Mouse (Mus musculus) left cerebral cortex, adult 8-10 months (tissue): ENCODE measurements at regions not wholly inside any gene's neighbourhood (a gene's known extent, or its start where the extent isn't known, plus 50 kb on each side); places are given as distances from the start of the nearest gene placed in this dataset.

ENCODE experiments used
- DNase-seq, 2 experiments: peaks; one replicate each; pipeline ENCODE4 v3.0.0; 2022; ENCODE audit warnings: low spot score in 2 of 2

DNA sequence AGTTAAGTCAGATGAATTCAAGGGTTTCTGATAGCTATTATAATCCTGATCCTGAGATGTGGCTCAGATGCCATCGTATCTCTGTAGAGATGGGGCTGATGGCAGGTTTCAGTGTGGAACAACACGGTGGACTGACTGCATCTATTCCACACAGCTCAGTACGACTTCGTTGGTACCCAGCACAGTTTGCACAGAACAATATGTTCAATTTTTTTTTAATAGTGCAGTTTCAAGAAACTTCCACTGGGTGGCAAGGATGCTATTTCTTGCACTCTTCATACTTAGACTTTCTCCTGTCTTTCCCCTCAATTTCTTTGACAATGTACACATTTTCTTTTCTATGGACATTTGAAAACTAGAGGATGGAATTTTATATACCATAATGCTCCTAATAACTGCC is 278.6 kb upstream of the Btbd3 start:
- DNase-seq, result peak in 1 of 2 experiments; percentile 5

DNA sequence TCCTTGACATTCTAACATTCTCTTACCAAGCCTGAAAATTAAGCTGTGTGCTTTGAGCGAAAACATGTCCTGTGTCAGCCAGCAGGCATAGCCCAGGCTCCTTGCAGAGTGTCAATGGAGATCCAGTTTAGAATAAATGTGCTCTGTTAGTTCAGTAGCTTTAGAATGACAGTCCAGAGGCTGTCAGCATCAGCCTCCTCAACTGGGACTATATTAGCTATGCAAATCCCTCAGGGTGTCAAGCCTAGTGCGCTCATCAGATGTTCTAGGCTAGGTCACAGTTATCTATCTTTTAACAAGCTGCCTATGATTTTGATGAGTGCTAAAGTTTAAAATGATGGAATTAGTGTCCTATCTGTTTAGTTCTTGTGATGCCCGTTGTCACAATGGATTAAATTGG is 281.7 kb upstream of the Btbd3 start:
- DNase-seq, result no peak

DNA sequence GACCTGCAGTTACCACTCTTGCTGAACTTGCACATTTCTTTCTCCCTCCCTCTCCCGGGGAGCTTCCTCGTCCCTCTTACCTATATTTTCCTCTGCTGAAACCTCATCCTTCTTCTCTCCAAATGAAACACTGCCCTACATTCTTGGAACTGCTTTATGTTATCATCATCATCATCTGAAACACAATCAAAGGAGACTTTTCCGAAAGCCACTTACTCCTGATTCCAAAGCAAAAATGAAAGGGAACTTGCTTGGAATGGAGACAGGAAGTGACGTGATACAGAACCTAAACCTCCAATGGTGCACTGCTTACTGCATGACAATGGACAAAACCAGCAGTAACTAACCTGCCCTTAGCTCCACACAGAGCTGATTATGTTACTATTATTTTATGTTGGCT is 287.2 kb upstream of the Btbd3 start:
- DNase-seq, result no peak

DNA sequence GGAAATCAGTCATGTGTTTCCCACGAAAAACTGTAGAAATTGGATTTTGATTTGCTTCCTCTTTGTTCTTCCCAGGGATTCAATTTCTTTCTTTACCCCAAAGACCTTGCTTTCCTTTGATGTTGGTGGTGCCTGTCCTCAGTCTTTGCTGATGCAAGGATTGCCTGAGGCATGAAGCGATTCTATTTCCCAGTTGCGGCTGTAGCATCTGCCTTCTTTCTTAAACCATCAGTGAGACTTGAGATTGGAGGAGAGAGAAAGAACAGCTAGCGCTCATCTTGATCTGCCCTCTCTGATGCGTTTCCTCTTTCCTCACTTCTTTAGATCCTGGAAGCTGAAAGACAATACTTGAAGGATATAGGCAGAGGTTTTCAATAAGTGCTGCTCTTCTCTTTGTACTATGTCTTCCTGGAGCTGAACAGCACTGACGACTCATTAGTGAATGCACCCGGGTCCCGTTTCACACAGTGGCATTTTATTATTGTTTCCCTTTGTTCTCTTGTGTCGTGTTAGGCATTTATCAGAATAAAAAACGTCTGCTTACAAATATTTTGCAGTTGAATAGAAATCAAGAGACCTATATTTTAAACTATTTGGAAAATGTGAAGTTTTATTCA is 289.8 kb upstream of the Btbd3 start:
- DNase-seq, result no peak

DNA sequence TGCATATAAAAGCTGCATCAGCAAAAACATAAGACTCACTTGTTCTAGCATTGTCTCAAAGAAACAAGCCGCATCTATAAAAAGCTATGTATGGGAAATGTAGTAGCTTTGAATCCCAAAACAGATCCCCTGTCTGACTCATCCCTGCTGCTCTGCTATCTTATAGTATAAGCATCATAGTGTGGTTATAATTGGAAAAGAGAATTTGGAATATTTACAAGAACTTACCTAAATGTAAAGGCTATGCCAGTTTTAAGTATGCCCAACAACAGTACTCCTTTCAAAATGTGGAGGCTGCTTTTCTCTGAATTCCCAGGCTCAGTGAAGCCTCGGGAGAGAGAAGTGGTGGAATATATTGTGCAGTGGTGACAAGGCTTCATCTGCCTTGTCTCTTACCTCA is 301.5 kb upstream of the Btbd3 start:
- peak in 1 of 2 experiments; percentile 42 for DNase-seq

DNA sequence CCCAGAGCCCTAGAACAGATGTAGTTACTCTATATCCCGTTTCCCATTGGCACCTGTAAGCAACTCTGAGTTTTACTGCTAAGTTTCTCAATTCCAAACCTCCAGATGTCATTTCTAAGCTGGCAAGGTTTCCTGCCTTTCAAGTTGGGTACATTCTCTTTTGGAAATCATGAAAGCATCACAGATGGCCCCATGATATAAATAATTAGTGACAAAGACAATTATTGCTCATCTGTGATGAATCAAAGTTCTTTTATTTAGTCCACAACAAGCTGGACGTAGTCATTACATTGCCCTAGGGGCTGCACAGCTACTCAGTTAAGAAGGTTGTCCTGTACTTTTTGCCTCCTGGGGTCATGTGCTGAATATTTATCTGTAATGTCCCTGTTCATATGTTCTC is 303.2 kb upstream of the Btbd3 start:
- no peak for DNase-seq

DNA sequence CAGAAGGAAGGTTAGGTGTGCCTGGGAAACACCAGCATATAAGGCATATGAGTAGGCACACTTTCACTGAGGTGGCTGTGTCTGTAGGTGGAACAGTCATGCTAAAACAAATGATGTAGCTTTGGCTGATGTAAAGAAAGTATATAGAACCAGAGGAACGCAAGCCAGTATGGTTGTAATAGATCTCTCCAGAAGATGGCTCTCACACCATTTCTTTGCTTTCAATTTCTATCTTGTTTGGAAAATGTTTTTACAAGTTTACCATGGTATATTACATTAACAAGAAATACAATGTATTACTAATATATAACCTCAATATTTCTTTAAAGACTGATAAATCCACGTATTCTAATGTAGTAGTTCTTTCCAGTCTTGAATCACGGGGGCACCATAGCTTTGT is 304.4 kb upstream of the Btbd3 start:
- DNase-seq, result no peak

DNA sequence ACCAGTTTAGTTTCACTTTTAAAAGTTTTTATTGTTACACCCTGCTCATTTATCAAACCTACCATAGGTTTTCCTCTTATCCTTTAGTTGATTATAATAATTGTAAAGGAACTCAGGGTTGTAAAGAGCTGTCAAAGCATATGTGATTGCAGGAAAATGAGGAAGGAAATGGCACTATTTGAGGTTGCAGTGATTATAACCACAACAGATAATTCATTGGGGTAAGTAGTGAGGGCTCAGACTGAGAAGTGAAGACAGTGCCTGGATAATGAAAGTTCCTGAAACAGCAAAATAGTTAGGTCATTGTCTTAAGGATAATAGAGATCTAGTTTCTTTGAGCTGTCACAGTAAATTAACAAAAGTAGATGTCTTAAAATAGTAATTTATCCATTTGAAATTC is 305.4 kb upstream of the Btbd3 start:
- no peak for DNase-seq

DNA sequence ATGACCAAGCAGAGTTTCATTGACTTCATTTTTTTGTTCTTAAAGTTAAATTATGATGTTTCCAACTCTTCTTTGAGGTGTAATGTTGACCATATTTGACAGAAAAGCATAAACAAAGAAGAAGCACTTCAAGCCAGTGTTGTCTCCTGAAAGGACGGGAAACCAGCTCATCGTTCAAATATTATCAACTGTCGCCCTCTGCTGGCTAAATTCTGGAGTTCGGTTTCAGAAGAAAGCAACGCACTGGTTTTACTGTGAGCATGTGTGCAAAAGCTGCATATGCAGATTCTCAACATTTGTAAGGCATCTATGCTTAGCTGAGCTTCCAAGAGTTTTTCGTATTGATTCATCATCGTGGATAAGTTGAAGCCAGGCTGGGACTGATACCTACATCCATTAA is 313.6 kb upstream of the Btbd3 start:
- DNase-seq, result peak; percentile 47 to 63

DNA sequence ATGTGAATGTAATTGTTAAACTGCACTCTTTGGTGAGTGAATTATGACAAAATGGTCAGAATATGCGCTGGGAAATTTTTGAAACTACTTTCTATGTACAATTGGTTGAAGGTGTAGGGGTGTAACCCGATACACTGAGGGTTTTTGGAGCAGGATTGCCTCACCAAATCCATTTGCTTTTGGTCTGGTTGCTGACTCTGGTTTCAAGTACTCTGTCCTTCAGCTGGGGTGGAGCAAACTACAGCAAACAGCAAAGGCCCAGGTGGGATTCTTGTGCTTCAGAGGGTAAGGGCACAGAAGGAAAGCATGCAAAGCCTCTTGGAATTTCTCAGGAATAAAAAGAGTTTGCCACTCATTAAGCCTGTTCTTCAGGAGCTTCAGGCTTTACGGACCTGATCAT is 316.8 kb upstream of the Btbd3 start:
- DNase-seq, result no peak

DNA sequence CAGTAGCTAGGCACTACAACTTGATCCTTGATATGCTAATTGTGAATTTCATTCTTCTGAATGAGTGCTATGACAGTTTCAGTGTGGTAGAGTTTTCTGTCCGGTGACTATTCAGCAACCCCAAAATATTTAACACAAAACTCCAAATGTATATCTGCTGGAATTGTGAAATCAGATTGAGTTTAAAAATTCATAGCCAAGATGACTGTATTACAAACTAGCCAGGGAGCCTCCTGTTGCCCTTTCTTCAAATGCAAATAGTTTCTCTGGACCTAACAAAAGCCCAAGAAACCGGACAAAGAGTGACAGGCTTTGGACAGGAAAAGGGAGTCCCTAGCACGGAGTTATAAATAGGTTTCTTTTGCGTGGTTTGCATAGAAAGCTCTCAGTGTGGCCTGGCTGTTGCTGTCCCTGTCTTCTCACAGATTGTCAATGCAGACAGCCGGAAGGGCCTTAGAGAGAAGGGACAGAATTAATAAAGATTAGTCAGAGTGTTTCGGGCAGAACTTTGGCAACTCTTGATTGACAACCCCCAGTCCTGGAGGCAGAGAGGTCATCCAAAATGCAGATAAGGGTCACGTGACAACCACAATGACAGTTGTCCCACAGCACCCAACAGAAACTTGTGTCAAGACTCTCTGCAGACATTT is 317.4 kb upstream of the Btbd3 start:
- DNase-seq, result no peak

DNA sequence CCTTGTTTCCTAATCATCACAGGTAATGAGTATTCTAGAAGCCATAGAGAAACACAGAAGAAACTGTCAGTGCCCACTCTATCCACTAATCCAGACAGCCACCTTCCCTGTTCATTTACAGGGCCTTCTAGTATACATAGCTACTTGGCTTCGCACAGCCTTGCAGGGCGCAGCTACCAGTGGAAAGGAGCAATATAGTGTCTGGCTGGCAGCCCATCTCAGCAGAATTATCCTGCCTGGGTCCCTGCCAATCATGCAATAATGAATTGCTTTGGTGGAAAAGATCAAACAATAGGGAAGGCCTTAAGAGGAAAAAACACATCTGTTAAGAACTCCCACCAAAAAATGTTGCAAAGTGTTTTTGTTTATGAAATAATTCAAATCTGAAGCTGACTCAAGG is 319.8 kb upstream of the Btbd3 start:
- no peak for DNase-seq

DNA sequence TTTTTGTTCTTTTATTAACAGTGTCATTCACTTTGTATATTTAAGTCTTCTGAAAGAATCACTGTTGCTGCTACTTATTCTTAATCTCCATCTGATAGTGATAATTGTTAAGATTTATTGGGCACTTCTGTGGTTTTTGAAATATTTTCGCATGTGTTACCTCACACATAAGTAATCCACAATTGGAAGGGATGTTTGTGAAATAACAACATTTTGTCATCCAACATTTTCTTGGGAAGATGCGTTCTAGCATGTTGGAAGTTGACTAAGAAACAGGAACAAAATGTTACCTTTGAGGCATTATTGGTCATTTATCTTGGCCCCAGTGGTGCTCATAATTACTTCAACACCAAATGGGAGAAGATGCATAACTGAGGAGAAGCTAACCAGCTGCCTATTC is 323.4 kb upstream of the Btbd3 start:
- DNase-seq, result no peak

DNA sequence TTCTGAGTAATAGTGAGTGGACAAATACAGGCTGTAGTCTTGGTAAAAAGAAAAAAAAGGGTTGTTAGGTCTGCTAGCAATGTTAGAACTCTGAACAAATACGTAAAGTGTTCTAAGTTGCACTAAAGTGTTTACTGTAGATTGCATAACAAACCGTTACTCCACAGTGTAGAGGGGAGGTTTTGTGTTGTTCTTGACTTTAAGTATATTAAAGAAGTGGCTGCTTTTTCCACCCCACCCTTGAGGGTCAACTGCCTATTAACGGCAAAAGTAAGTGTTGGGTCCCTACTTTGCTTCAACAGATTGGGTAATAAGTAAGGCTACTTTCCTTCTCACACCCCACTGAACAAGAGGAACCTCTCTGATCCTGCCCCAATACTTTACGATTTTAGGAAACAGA is 323.9 kb upstream of the Btbd3 start:
- DNase-seq, result no peak

DNA sequence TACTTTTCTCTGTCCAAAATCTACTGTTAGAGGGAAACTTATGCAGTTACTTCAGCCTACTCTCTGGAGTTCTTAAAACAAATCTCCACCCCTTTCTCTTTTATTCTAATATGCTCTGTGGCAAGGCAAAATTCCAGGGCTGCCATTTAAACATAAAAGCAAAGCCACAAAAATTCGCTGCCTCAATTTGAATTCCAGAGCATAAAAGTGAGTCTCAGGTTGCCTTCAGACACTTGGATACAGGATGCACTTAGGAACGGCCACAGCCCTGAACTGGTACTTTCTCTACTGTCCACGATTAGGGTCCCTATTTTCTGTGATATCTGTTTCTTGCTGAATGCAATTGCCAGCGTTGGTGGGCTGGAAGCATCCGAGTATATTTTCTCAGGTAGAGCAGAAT is 330.9 kb upstream of the Btbd3 start:
- no peak for DNase-seq

DNA sequence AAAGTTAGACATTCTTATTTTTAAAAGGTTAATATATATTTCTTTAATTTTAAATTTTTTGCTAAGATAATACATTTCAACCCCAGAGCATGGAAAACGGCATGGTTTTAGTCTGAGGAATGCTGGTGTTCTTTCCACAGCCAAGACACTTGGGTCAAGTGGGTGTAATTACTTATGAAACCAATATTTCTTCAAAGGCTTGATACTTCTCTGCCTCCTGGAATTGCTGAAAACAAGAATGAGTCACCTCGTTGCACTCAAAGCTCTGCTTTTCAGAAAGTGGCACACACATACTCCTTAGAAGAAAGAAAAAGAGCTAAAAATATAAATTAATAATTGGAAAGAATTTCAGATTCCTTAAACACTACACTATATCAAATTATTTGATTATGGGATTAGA is 331.8 kb upstream of the Btbd3 start:
- no peak for DNase-seq

DNA sequence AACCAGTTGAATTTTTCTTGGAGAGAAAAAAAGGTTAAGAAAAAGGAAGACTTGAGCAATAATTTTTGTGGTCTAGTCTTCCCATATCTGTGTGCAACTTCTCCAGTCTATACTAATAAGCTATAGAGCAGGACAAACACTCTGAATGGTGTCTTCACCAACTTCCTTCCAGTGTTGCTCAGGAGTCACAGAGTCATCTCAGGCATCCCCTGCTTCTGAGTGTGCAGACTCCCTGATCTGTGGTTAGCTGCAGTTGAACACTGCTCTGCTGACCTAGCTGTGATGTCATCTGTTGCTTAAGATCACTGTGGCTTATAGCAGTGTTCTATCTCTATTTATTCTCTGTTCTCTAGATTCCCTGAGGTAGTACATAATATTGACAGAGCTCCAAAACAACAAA is 357.9 kb upstream of the Btbd3 start:
- no peak for DNase-seq

DNA sequence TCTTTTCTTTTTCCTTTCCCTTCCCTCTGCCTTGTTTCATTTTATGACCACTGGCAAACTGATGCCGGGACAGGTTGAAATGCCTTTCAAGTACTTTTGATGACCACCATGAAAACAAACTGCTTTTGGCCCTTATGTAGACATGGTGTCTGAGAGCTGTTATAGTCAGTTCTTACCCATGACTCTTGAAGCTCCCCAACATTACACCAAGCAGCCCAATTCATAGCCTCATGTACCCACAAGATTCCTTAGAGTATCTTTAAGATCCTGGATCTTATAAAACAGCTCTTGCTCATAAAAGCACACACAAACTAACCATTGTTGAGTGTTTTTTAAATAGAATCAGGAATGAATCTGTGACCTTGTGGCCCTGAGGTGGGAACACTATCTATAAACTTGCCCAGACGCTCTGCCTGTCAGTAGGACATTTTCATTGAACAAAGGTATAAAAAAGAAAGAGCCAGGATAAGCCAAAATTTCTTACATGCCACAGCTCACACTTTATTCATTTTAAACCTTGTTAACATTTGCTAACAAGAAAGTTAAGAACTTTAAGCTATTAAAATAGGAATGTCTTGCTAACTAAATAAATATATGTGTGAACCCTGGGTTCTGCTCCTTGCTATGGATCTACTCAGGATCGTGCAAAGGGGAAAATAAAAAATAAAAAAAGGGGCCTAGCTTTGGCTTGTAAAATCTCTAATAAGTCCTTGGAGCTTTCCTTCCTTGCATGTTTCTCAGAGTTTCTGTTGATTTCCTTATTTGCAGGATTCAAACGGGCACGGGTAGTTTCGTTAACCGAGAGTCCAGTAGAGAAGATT is 375.9 kb upstream of the Btbd3 start:
- no peak for DNase-seq

DNA sequence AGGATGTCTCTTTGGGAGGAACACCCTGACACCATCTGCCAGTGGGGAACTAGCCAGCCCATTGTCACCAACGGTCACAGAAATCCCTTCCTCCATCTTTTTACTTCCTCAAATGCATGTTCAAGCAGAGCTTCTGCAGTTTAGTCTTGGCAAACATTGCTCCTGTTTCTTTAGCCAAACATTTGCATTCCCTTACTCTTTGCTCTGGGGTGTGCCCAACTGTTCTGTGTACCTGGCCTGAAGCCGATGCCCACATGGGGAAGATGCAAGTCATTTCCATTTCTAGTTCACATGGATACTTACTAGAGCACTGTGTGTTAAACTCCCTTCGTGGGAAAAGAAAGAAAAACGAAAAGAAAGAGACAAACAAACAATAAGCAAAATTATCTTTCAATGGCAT is 386.7 kb upstream of the Btbd3 start:
- no peak for DNase-seq

DNA sequence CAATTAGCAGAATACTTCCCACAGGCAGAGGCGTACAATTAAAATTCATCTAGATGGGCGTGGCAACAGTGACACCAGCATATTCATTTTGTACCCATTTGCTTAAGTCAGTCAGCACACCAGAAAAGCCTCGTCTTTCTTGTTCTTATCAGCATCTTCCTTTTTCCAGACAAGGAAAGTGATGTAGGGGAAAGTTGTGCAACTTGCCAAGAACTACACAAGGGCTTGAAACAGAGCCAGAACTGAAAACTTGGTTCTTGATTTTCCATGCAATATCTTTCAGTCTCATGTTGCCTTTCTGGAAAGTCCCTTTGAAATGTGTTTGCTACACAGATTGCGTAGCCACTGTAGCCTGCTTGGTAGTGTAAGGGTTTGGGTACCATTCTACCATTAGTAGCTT is 401.9 kb upstream of the Btbd3 start:
- DNase-seq, result no peak

DNA sequence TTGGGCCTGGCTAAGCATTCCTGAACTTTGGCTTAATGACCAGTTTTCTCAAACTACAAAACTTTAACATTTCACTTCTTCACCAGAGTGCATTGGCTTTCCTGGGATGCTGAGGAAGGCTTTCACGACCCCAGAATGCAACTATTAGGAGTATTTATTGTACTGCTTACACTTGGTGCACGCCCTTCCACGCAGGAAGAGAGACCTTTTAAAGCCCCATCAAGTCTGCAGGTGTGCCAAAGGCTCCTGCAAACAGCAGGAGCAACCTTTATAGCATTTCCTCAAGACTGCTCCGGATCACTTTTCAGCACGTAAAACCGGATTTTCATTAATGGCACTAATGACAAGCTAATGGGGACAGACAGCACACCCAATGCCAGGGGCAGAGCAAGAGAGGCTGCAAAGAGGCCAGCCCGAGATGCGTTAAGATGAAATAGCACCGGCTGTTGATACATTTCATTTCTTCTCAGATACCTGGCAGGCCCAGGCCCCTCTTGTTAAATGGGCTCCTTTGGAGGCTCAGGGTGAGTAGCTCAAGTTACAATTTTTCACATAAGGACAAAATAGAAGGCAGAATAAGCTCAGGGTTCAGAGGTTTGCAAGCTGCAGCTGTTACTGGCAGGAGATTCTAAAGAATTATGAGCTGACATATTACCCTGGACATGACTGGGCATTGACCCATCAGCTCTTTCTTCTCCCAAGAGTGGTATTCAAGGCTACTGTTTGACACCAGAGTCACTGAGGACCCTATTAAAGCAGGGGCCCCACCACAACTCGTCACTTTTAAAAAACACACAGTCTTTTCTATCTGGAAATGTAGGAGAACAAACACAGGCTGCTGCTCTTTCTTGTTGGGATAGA is 402.7 kb upstream of the Btbd3 start:
- DNase-seq, result no peak

DNA sequence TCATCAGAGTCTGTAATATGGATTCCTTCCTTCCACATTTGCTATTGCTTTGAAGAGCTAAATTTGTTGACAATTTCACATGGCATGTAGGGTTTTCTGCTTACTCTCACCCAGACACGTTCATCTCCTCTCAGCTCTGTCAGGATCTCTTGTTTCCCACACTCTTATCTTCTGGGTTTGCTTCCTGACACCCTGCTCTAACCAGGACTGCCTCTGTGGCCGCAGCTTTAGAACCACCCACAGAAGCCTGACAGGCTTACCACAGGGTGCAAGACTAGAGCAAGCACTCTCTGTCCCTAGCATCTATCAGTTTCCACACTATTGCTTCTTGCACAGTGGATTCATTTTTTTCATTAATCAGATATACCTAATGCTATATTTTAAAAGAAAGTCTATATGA is 408.5 kb upstream of the Btbd3 start:
- DNase-seq, result no peak
